Mouse (Mus musculus) lung, postnatal 0 days (tissue): ENCODE measurements around the gene Pih1d1.

Experiments
- CTCF ChIP-seq: IDR thresholded peaks from 2 replicates; pipeline ENCODE4 v1.5.1; 2016; ENCODE audit warnings: antibody characterized with exemption, mild to moderate bottlenecking
- EP300 ChIP-seq: IDR thresholded peaks from 2 replicates; pipeline ENCODE4 v1.6.1; 2016; ENCODE audit warnings: antibody characterized with exemption, mild to moderate bottlenecking, control low read depth

GRCm38 (mm10) chr7:45160316-45160800 lies 6.3 kb downstream of the Pih1d1 start:
- TF ChIP-seq EP300: no peak
- TF ChIP-seq CTCF: no peak
